Mouse (Mus musculus) forebrain, embryonic 12.5 days (tissue): ENCODE data around the gene Pcdh11x. TPM values are rescaled to one million over a fixed set of nuclear protein-coding genes. Genes with fewer than 3 reads are reported as not detected.
"Not testable (repeated sequence)": the region's sequence is repeated elsewhere in the genome, so short reads cannot be mapped to it uniquely, and the experiment has no call there.

Experiments used
- ATAC-seq: fragments of 200-750 bp; cut with Nextera tagmentation; 2 replicates; pipeline ENCODE4 v1.8.0; 2017; ENCODE audit warnings: moderate TSS enrichment; ENCODE audit not compliant: low FRiP score
- H3K27ac ChIP-seq: fragments of 300-500 bp; sonication (generic); 2 replicates; pipeline ENCODE4 v1.5.1; 2016; ENCODE audit warnings: mild to moderate bottlenecking
- H3K27me3 ChIP-seq: fragments of 300-500 bp; sonication (generic); 2 replicates; pipeline ENCODE4 v1.6.1; 2016; ENCODE audit warnings: mild to moderate bottlenecking
- H3K36me3 ChIP-seq: fragments of 300-500 bp; sonication (generic); replicated peaks from 2 replicates; pipeline ENCODE4 v1.6.1; 2016; ENCODE audit warnings: mild to moderate bottlenecking
- H3K4me1 ChIP-seq: fragments of 300-500 bp; sonication (generic); 2 replicates; pipeline ENCODE4 v1.6.1; 2016
- H3K4me2 ChIP-seq: fragments of 300-500 bp; sonication (generic); 2 replicates; pipeline ENCODE4 v1.6.1; 2016; ENCODE audit warnings: mild to moderate bottlenecking, moderate library complexity
- H3K4me3 ChIP-seq: fragments of 300-500 bp; sonication (generic); replicated peaks from 2 replicates; pipeline ENCODE4 v1.5.1; 2016; ENCODE audit warnings: mild to moderate bottlenecking
- H3K9ac ChIP-seq: fragments of 300-500 bp; sonication (generic); 2 replicates; pipeline ENCODE4 v1.6.1; 2016; ENCODE audit warnings: mild to moderate bottlenecking
- H3K9me3 ChIP-seq: fragments of 300-500 bp; sonication (generic); 2 replicates; pipeline ENCODE4 v1.6.1; 2016
- WGBS: fragments of 180-500 bp; shearing (Covaris S2); methylation state at CpG from one replicate; pipeline ENCODE4 v1.1.7; 2016; 5-methylcytosine and 5-hydroxymethylcytosine counted together
- polyA plus RNA-seq: library from polyadenylated mRNA; unstranded; fragments of >200 nt; fragmentation: Nextera tagmentation; extraction: Ambion mirVana; gene quantifications from 2 replicates; pipeline ENCODE4 v1.2.1, GENCODE M21; 2016

Pcdh11x gene
- polyA plus RNA-seq, 1 experiment from 2014 or later: 10.2 TPM

- Histone ChIP-seq H3K27me3 (no peaks in the 10 kb centered on the region), H3K36me3 (no peaks in the 10 kb centered on the region), H3K4me3 (no peak overlapping the region), H3K4me1 (no peaks in the 10 kb centered on the region), H3K9me3 (no peaks in the 10 kb centered on the region), H3K4me2 (no peak overlapping the region), H3K27ac (no peak overlapping the region), H3K9ac (no peak overlapping the region)
- no peak for ATAC-seq
- 81% methylated on average over 1 of the region's 1 CpGs for WGBS
Observed at GRCm38 (mm10) chrX:120599309-120599708, 309.2 kb downstream of the Pcdh11x start.

GRCm38 (mm10) chrX:120618460-120618859 is 328.4 kb downstream of the Pcdh11x start:
- H3K4me1 ChIP-seq: no peaks in the 10 kb centered on the region
- no peak for ATAC-seq
- no peaks in the 10 kb centered on the region for H3K36me3 ChIP-seq
- no peak overlapping the region for H3K27ac ChIP-seq
- no peak overlapping the region for H3K4me2 ChIP-seq
- H3K9ac ChIP-seq: no peak overlapping the region
- no peaks in the 10 kb centered on the region for H3K9me3 ChIP-seq
- WGBS: 61% methylated on average over 4 of the region's 4 CpGs
- no peaks in the 10 kb centered on the region for H3K27me3 ChIP-seq
- no peak overlapping the region for H3K4me3 ChIP-seq

- not testable (repeated sequence) for H3K27me3 ChIP-seq, H3K4me2 ChIP-seq, H3K9ac ChIP-seq, H3K36me3 ChIP-seq, H3K4me3 ChIP-seq, ATAC-seq, H3K27ac ChIP-seq, H3K9me3 ChIP-seq, H3K4me1 ChIP-seq
- WGBS: 100% methylated on average over 1 of the region's 1 CpGs
Observed at GRCm38 (mm10) chrX:120670236-120670635, 380.2 kb downstream of the Pcdh11x start.

- H3K9me3 ChIP-seq: no peaks in the 10 kb centered on the region
- no peak for ATAC-seq
- no peaks in the 10 kb centered on the region for H3K36me3 ChIP-seq
- no peak overlapping the region for H3K9ac ChIP-seq
- no peaks in the 10 kb centered on the region for H3K4me1 ChIP-seq
- H3K27me3 ChIP-seq: no peaks in the 10 kb centered on the region
- H3K27ac ChIP-seq: no peak overlapping the region
- no peak overlapping the region for H3K4me2 ChIP-seq
- no peak overlapping the region for H3K4me3 ChIP-seq
Observed at GRCm38 (mm10) chrX:120734144-120734543, 444.1 kb downstream of the Pcdh11x start.

- Histone ChIP-seq H3K4me2 (no peak overlapping the region), H3K9me3 (no peaks in the 10 kb centered on the region), H3K4me3 (no peak overlapping the region), H3K27me3 (no peaks in the 10 kb centered on the region), H3K36me3 (no peaks in the 10 kb centered on the region), H3K27ac (no peak overlapping the region), H3K9ac (no peak overlapping the region), H3K4me1 (no peaks in the 10 kb centered on the region)
- 36% methylated on average over 1 of the region's 1 CpGs for WGBS
- ATAC-seq: no peak
Observed at GRCm38 (mm10) chrX:120735792-120736191, 445.7 kb downstream of the Pcdh11x start.

GRCm38 (mm10) chrX:120944556-120944955 is 654.5 kb downstream of the Pcdh11x start:
- Histone ChIP-seq H3K4me1 (no peaks in the 10 kb centered on the region), H3K4me2 (no peak overlapping the region), H3K36me3 (no peaks in the 10 kb centered on the region), H3K27me3 (no peaks in the 10 kb centered on the region), H3K27ac (no peak overlapping the region), H3K9me3 (no peaks in the 10 kb centered on the region), H3K4me3 (no peak overlapping the region), H3K9ac (no peak overlapping the region)
- no peak for ATAC-seq
- 79% methylated on average over 3 of the region's 3 CpGs for WGBS

Other genes starting within 250 kb of the Pcdh11x start
- gene H2afb3, start 22.8 kb downstream of the Pcdh11x start, polyA plus RNA-seq: not detected in 2 replicates